Mouse (Mus musculus) limb, embryonic 14.5 days (tissue): Measurements from ENCODE around the gene Tead2. TPM values are rescaled to one million over a fixed set of nuclear protein-coding genes. Genes with fewer than 3 reads are reported as not detected.

Experiments
- ATAC-seq: fragments of 200-750 bp; cut with Nextera tagmentation; 2 replicates; pipeline ENCODE4 v1.8.0; 2017; ENCODE audit warnings: low read depth, moderate number of reproducible peaks, moderate TSS enrichment; ENCODE audit not compliant: low FRiP score
- DNase-seq: peaks from one replicate; pipeline ENCODE4 v3.0.0-alpha.2; 2015; ENCODE audit warnings: low spot score
- H3K27ac ChIP-seq: fragments of 300-500 bp; sonication (generic); replicated peaks from 2 replicates; pipeline ENCODE4 v1.5.1; 2014; ENCODE audit warnings: low read depth, mild to moderate bottlenecking, low read length, moderate library complexity, mixed read lengths
- H3K27me3 ChIP-seq: fragments of 300-500 bp; sonication (generic); 2 replicates; pipeline ENCODE4 v1.6.1; 2014; ENCODE audit warnings: low read length, mixed read lengths; ENCODE audit not compliant: control insufficient read depth, insufficient read depth
- H3K36me3 ChIP-seq: fragments of 300-500 bp; sonication (generic); 2 replicates; pipeline ENCODE4 v1.6.1; 2014; ENCODE audit warnings: mild to moderate bottlenecking, low read length, moderate library complexity, mixed read lengths; ENCODE audit not compliant: control insufficient read depth, insufficient read depth
- H3K4me1 ChIP-seq: fragments of 300-500 bp; sonication (generic); 2 replicates; pipeline ENCODE4 v1.6.1; 2014; ENCODE audit warnings: antibody characterized with exemption, low read length, mixed read lengths; ENCODE audit not compliant: control insufficient read depth, insufficient read depth
- H3K4me2 ChIP-seq: fragments of 300-500 bp; sonication (generic); replicated peaks from 2 replicates; pipeline ENCODE4 v1.6.1; 2014; ENCODE audit warnings: low read depth, mild to moderate bottlenecking, low read length, moderate library complexity; ENCODE audit not compliant: severe bottlenecking
- H3K4me3 ChIP-seq: fragments of 300-500 bp; sonication (generic); replicated peaks from 2 replicates; pipeline ENCODE4 v1.5.1; 2014; ENCODE audit warnings: low read length
- H3K9ac ChIP-seq: fragments of 300-500 bp; sonication (generic); 2 replicates; pipeline ENCODE4 v1.6.1; 2014; ENCODE audit warnings: mild to moderate bottlenecking, low read depth, low read length, moderate library complexity; ENCODE audit not compliant: severe bottlenecking
- H3K9me3 ChIP-seq: fragments of 300-500 bp; sonication (generic); 2 replicates; pipeline ENCODE4 v1.6.1; 2016; ENCODE audit warnings: low read length; ENCODE audit not compliant: control insufficient read depth
- POLR2A ChIP-seq: fragments of 200-500 bp; IDR thresholded peaks from 2 replicates; pipeline ENCODE4 v1.8.0; 2012; ENCODE audit warnings: inconsistent platforms, mild to moderate bottlenecking, moderate library complexity, borderline replicate concordance; ENCODE audit not compliant: insufficient read depth, insufficient read length; ENCODE audit errors: extremely low read depth
- WGBS: fragments of 180-500 bp; shearing (Covaris S2); extraction: QIAGEN DNeasy Blood & Tissue Kit; methylation state at CpG from one replicate; pipeline ENCODE4 v1.1.7; 2014; 5-methylcytosine and 5-hydroxymethylcytosine counted together
- polyA plus RNA-seq, 2 experiments: library from polyadenylated mRNA; depleted of rRNA in 1 of 2; stranded (reverse) in 1 of 2; unstranded in 1 of 2; fragments of >200 nt; fragmentation: Nextera tagmentation in 1 of 2; extraction: Ambion mirVana in 1 of 2; gene quantifications; 2 replicates each; pipeline versions ENCODE4 v1.2.1 to v1.2.3; 2012 to 2014

The Tead2 gene
- polyA plus RNA-seq, 2 experiments = 143 to 450 TPM

GRCm38 (mm10) chr7:45178550-45178949 lies 37.0 kb upstream of the Tead2 start:
- Histone ChIP-seq H3K9me3 (no peaks in the 10 kb centered on the region), H3K4me3 (no peak overlapping the region), H3K9ac (no peak overlapping the region), H3K4me1 (no peaks in the 10 kb centered on the region), H3K4me2 (no peak overlapping the region), H3K27me3 (peaks cover 96% of the 10 kb centered on the region), H3K27ac (no peak overlapping the region), H3K36me3 (no peaks in the 10 kb centered on the region)
- ATAC-seq = no peak
- TF ChIP-seq POLR2A = no peak
- no peak for DNase-seq
- 23% methylated on average over 7 of the region's 7 CpGs for WGBS

- Histone ChIP-seq H3K36me3 (no peaks in the 10 kb centered on the region), H3K4me3 (no peak within 1 kb of the TSS), H3K9me3 (no peaks in the 10 kb centered on the region), H3K4me2 (no peak within 1 kb of the TSS), H3K27me3 (peaks cover 95% of the 10 kb centered on the region), H3K4me1 (no peaks in the 10 kb centered on the region), H3K9ac (no peak within 1 kb of the TSS), H3K27ac (no peak within 1 kb of the TSS)
- TF ChIP-seq POLR2A = no peak
- 24% methylated on average over 7 of the region's 7 CpGs for WGBS
- DNase-seq (no peak), ATAC-seq (no peak)
Observed at GRCm38 (mm10) chr7:45179469-45179868, 36.1 kb upstream of the Tead2 start, which contains the start of gene Gfy. Gfy (minus strand) TSS chr7:45179569.

GRCm38 (mm10) chr7:45180896-45181477 lies 34.6 kb upstream of the Tead2 start, which contains the start of gene Pth2:
Pth2 (plus strand) TSS chr7:45180995.
- Histone ChIP-seq H3K27ac (no peak within 1 kb of the TSS), H3K27me3 (peaks cover 80% of the 10 kb centered on the region), H3K4me3 (no peak within 1 kb of the TSS), H3K4me1 (no peaks in the 10 kb centered on the region), H3K36me3 (no peaks in the 10 kb centered on the region), H3K9me3 (no peaks in the 10 kb centered on the region), H3K9ac (no peak within 1 kb of the TSS), H3K4me2 (0 out of 2 replicates have a peak within 1 kb of the TSS, but pooled peaks have one; percentile 3)
- 10% methylated on average over 18 of the region's 20 CpGs for WGBS
- DNase-seq (no peak), ATAC-seq (no peak)
- TF ChIP-seq POLR2A = no peak

DNA sequence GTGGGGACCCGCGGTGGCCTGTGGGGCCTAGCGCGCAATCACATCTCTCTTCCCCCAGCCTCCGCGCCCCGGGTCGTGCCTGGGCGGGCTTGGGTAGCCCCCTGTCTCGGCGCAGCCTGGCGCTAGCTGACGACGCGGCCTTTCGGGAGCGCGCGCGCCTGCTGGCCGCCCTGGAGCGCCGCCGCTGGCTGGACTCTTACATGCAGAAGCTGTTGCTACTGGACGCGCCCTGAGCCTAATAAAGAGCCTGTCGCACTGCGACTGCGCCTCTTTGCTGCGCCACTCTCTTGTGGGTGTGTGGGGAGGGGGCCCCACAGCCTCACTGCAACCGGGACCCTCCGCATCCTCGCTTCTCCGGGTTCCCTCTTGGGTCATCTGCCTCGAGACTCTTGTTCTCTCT lies 34.0 kb upstream of the Tead2 start:
- H3K27ac ChIP-seq = no peak overlapping the region
- no peak for ATAC-seq
- no peak overlapping the region for H3K9ac ChIP-seq
- no peak overlapping the region for H3K4me3 ChIP-seq
- peaks cover 75% of the 10 kb centered on the region for H3K27me3 ChIP-seq
- H3K4me1 ChIP-seq = no peaks in the 10 kb centered on the region
- no peak for TF ChIP-seq POLR2A
- DNase-seq = no peak
- WGBS = 8% methylated on average over 24 of the region's 35 CpGs
- H3K9me3 ChIP-seq = no peaks in the 10 kb centered on the region
- H3K36me3 ChIP-seq = no peaks in the 10 kb centered on the region
- 0 out of 2 replicates have a peak overlapping the region, but pooled peaks have one; percentile 3 for H3K4me2 ChIP-seq

- 0% methylated on average over 34 of the region's 34 CpGs for WGBS
- H3K9me3 ChIP-seq = no peaks in the 10 kb centered on the region
Observed at GRCm38 (mm10) chr7:45182199-45182601, 33.4 kb upstream of the Tead2 start.

More at GRCm38 (mm10) chr7:45182199-45182601, 33.4 kb upstream of the Tead2 start:
- Histone ChIP-seq H3K27ac (no peak overlapping the region), H3K36me3 (no peaks in the 10 kb centered on the region), H3K4me3 (peak overlapping the region; percentile 10), H3K9ac (no peak overlapping the region), H3K4me2 (peak overlapping the region; percentile 40), H3K27me3 (peaks cover 68% of the 10 kb centered on the region), H3K4me1 (no peaks in the 10 kb centered on the region)
- no peak for TF ChIP-seq POLR2A
- DNase-seq (peak; percentile 91), ATAC-seq (peak; percentile 93)
